Mouse (Mus musculus): ENCODE results near the gene Pdlim1. TPM values are rescaled to one million over a fixed set of nuclear protein-coding genes. Genes with fewer than 3 reads are reported as not detected.

Pdlim1 gene
- 100 to 1,000 TPM; 173 to 272 TPM for polyA plus RNA-seq (2017; shearing (Covaris generic))

DNA sequence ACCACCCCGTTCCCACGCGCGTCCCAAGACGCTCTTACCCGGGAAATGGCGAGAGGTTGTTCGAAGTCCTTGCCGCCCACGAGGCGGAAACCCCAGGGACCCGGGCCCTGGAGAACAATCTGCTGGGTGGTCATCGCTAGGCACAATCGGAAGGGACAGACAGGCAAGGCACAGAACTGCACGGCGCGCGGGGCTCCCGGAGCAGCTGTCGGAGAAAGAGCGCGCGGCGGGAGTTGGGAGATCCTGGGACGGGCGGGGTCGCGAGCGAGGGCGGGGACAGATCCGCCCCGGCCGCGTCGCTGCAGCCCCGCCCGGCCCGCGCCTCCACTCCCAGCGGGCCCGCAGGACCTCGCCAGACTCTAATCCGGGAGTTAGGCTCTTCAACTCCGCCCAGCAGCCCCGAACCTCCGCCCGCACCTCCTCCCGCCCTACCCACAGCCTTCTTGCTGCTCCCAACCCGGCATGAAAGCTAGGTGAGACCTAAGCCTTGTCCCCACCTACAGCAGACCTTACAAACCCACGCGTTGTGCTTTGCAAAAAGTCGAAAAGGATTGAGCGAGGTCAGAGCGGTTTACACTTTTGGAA, at the start of gene Pdlim1:
Gene Pdlim1 (minus strand): TSS at position 535 of the 585 bp plus-strand sequence.

GRCm38 (mm10) chr19:40187160-40187559, 84.5 kb downstream of the Pdlim1 start, which contains the start of gene Cyp2c70:
Cyp2c70 (minus strand) TSS chr19:40187333.

Other genes starting within 250 kb of the Pdlim1 start
- gene Cyp2c54, start 198.0 kb downstream of the Pdlim1 start, polyA plus RNA-seq (2017; shearing (Covaris generic)), result under 1 TPM in 1 of 2 experiments, not detected in 1; 0.31 TPM
- gene Cyp2c50, start 182.2 kb downstream of the Pdlim1 start, polyA plus RNA-seq (2017; shearing (Covaris generic)), result not detected
- gene Cyp2c70, start 84.5 kb downstream of the Pdlim1 start, polyA plus RNA-seq (2017; shearing (Covaris generic)), result under 1 TPM; 0.45 to 0.89 TPM
- gene Sorbs1, start 241.9 kb upstream of the Pdlim1 start, polyA plus RNA-seq (2017; shearing (Covaris generic)), result 10 to 100 TPM; 23.1 to 23.2 TPM

All from inflammation-experienced regulatory T-cells (primary cell).